22 mouse cellular contexts compared by ENCODE assay signal in the genomic region with DNA sequence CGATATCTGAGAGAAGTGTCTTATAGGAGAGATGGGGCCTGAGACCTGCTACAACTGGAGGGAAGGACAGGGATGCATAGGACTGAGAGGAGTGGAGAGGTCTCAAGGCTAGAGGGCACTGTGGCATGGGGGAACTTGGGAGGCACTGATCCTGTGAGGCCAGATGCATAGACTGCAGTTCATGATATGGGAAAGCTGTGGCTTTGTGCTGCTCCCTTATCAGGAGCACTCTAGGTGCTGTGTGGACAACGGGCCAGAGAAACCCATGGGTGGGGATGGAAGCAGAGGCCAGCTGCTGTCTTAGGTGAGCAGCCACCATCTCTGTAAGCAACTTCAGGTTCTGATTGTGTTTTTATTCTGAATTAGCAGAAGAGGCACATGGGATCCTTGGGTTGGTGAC. TPM values are rescaled to one million over a fixed set of nuclear protein-coding genes. Genes with fewer than 3 reads are reported as not detected.
"Had no signal": no experiment of that assay in that cellular context is flagged by ENCODE, and none has a peak within 500 bp of the region (broad histone marks: within the 10 kb centered on the region; RNA-seq: fewer than 3 reads in every experiment).

No protein-coding gene starts in this region.

- H3K9ac ChIP-seq: liver, embryonic 15.5 days; lung, embryonic 14.5 days; stomach, embryonic 15.5 days had no signal

- H3K4me3 ChIP-seq: left cerebral cortex, adult 2 months; liver, embryonic 15.5 days; stomach, embryonic 15.5 days had no signal

- H3K27ac ChIP-seq: left cerebral cortex, adult 2 months; liver, embryonic 15.5 days; stomach, embryonic 15.5 days had no signal

- H3K4me2 ChIP-seq: liver, embryonic 15.5 days; lung, embryonic 14.5 days; midbrain, embryonic 11.5 days; stomach, embryonic 15.5 days had no signal

- DNase-seq: kidney, adult 18-20 months; kidney, adult 9 months; kidney, postnatal 10 days; kidney, postnatal 36 days; layer of hippocampus, postnatal 36 days; lung, embryonic 14.5 days; lung, postnatal 36 days; midbrain, embryonic 14.5 days; right cerebral cortex, adult 18-20 months; right cerebral cortex, postnatal 14 days; right cerebral cortex, postnatal 4 days; thymus, postnatal 25 days had no signal

- ATAC-seq: inflammation-experienced regulatory T-cells, adult 6 months; intestine, embryonic 16.5 days; lung, postnatal 0 days had no signal

- H3K9me3 ChIP-seq: liver, embryonic 15.5 days; stomach, embryonic 15.5 days had no signal

- H3K27me3 ChIP-seq: liver, embryonic 15.5 days; stomach, embryonic 15.5 days had no signal

- H3K36me3 ChIP-seq: liver, embryonic 15.5 days; stomach, embryonic 15.5 days had no signal

RNA-seq across cellular contexts. Expression of a gene that starts 15.9 kb away (rescaled TPM):
- total RNA-seq: layer of hippocampus, adult 8-10 months; layer of hippocampus, postnatal 36 days; left cerebral cortex, adult 2 months; left cerebral cortex, postnatal 36 days had no signal
- polyA plus RNA-seq: inflammation-experienced regulatory T-cells, adult 6 months; liver, embryonic 15.5 days; midbrain, embryonic 14.5 days; neural tube, embryonic 14.5 days had no signal
